Mouse (Mus musculus) frontal cortex, adult (tissue): ENCODE results near the gene Orai3.
"Not testable (repeated sequence)": the region's sequence is repeated elsewhere in the genome, so short reads cannot be mapped to it uniquely, and the experiment has no call there.

ENCODE experiments used
- ATAC-seq: cut with Nextera tagmentation; 2 replicates; pipeline ENCODE4 v1.9.2; 2017; ENCODE audit warnings: mild to moderate bottlenecking, moderate library complexity, mixed read lengths; ENCODE audit not compliant: low TSS enrichment

The Orai3 gene

DNA sequence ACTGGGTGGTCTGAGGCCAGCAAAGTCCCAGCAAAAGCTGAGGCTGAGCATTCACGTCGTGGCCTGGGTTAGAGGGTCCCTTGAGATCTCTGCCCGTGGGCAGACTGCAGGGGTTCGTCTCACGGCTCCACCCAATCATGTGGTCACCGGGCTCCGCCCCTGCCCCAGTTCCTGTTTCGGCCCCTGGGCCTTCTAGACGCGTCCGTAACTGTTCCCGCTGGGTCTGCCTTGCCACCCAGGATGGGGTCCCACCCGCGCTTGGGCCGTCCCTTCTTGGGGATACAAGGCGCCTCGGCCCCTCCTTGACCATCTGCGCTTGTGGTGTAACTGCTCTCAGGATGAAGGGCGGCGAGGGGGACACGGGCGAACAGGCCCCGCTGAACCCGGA, at the start of gene Orai3:
Gene Orai3, plus strand, starts transcription at position 165 of the 388 bp plus-strand sequence.
- peak; percentile 45 for ATAC-seq

DNA sequence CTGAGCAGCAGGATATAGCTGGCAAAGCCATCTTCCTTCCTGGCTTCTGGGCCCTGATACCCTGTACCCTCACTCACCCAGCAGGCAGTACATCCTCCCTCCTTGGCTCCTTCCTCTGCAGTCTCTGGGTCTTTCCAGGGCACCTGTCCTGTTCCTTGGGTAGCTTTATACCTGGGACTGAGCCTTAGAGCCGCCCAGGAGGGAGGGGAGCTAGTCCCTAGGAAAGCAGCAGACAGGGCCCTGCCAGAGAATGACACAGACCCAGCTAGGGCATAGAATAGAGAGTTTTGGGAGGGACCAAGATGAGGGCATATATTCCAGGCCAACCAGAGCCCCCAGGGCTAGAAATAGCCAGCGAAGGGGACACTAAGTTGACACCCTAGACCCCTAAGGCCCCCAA, 44.1 kb upstream of the Orai3 start:
- ATAC-seq = no peak

DNA sequence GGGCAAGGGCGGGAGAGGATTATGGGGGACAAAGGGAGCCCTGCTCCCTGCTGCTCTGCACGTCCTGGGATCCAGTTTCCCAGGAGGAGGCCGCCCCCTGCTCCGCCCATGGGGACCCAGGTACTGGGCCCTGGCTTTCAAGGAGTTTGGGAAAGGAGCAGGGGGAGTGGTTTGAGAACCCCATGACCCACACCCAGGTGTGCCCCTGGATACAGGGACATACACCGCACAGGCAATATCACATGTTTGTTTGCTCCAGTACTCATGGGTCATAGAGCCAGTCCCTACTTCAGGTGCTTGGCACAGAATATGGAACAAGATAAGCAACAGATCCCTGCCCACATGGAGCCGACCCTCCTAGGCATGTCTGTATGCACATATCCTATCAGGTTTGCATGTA, 43.7 kb upstream of the Orai3 start:
- ATAC-seq = no peak

DNA sequence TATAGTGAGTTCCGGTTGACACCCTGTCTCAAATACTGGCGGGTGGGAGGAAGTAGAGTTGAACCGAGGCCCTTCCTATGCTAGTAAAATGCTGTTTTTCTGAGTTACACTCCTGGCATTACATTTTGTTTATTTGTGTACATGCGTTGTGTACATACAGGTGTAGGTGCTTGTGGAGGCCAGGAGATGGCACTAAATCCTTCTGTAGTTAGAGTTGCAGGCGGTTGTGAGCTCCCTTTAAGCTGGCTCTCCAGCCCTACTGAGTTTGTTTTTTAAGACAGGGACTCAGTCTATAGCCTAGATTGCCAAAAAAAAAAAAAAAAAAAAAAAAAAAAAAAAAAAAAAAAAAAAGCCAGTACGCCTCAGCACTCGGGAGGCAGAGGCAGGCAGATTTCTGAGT, 41.7 kb upstream of the Orai3 start:
- ATAC-seq = no peak

DNA sequence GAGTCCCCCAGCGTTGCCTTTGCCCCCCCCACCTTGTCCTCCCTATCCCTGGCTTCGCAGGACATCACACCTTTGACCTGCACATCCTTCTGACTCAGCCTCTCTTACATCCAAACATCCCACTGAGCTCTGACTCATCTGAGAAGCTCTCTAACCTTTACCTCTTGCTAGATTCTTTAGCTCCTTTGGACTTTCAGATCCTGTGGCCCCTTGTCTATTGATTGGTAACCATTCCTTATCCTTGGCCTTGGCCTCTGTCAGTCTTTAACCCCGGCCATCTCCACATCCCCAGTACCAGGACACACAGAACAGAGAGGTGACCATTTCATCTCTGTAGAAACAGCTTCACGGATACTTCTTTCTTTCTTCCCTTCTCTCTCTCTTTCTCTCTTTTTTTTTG, 39.4 kb upstream of the Orai3 start:
- no peak for ATAC-seq

DNA sequence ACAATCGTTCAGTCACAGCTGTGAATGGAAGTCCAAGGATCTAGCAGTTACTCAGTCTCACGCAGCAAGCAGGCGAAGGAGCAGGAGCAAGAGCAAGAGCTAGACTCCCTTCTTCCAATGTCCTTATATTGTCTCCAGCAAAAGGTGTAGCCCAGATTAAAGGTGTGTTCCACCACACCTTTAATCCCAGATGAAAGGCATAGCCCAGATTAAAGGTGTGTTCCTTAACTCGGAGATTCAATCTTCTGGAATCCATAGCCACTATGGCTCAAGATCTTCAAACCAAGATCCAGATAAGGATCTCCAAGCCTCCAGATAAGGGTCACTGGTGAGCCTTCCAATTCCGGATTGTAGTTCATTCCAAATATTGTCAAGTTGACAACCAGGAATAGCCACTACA, 37.5 kb upstream of the Orai3 start, which contains the start of gene Ctf2:
Gene Ctf2, minus strand, starts transcription at position 101 of the 400 bp plus-strand sequence.
- not testable (repeated sequence) for ATAC-seq

DNA sequence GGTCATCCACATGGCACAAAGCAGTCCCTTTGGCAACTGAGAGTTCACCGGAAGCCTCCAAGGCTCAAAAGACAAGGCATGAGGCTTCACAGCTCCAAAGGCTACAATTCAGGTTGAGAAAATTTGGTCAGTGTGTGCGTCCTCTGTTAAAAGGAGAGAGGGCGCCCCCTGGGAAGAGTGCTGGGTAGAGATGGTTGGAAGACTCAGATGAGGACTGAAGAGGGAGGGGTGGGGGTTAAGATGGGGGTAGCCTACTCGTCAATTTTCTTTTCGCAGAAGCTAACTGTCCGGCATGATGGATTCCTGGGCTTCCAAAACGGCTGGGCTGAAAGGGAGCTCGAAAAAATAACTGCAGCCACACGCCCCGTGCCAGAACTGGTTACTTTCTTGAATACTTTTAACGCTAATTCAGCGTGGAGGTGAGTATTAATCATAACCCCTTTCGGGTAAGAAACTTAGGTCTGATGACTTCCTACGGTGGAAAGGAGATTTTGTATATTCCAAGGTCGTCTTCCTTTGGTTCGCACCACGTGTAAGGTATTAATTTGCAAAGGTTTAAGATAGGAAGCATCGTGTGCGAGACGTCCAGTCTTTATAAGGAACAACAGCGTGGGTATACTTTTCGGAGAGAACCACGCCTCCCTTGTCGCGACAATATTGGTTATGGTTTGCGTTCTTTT, 25.1 kb upstream of the Orai3 start, which contains the start of gene Fbxl19:
Gene Fbxl19, plus strand, starts transcription at position 178 of the 680 bp plus-strand sequence.
- no peak for ATAC-seq

DNA sequence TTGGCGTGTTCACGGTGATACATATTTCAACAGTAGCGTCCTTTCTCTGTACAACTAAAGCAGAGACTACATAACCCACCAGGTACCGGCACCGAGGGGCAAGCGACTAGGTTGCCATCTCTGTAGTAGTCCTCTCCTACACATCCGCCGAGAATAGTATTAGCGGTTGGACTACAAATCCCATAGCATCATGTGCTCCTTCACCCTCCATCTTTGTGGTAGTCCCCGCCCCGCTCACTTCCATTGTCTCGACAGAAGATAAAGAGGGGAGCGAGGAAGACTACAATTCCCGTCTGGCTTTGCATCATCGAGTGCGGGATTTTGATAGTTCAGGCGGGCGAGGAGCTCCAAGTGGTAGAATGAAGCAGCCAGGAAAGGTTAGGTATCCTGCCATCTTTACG, 24.4 kb upstream of the Orai3 start:
- peak; percentile 78 for ATAC-seq

DNA sequence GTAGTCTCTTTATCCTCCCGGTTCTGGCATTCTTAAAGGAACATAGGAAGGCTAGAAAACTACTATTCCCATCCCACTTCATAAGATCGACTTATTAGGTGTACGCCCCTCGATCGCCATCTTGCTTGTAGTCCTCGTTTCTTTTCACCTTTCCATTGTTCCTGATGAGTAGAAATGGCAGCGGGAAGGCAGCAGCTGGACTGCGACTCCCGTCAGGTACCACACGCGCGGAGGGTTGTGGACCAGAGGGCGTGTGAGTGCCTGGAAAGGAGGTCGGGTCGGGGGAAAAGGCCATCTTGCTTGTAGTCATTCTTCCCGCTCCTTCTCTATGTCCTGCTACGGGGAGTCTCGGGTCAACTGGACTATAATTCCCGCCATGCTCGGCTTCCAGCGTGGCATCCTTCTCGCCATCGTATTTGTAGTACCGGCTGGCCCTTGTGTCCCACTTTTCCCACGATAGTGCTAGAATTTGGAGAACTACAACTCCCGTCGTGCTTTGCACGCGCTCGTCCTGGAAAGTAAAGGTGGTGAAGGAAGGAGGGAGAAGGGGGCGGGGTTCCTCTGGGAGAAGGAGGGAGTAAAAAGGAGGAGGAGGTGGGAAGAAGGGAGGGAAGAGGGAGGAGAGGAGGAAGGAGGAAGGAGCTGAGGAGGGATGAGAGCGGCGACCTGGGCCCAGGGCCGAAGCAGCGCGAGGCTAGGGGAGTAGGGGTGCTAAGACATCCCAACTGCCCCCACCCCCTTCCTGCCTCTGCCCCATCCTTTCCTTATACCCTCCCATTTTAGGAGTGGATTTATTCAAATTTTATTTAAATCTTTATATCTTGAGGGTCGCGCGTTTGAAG, 23.7 kb upstream of the Orai3 start:
- ATAC-seq = peak; percentile 62

DNA sequence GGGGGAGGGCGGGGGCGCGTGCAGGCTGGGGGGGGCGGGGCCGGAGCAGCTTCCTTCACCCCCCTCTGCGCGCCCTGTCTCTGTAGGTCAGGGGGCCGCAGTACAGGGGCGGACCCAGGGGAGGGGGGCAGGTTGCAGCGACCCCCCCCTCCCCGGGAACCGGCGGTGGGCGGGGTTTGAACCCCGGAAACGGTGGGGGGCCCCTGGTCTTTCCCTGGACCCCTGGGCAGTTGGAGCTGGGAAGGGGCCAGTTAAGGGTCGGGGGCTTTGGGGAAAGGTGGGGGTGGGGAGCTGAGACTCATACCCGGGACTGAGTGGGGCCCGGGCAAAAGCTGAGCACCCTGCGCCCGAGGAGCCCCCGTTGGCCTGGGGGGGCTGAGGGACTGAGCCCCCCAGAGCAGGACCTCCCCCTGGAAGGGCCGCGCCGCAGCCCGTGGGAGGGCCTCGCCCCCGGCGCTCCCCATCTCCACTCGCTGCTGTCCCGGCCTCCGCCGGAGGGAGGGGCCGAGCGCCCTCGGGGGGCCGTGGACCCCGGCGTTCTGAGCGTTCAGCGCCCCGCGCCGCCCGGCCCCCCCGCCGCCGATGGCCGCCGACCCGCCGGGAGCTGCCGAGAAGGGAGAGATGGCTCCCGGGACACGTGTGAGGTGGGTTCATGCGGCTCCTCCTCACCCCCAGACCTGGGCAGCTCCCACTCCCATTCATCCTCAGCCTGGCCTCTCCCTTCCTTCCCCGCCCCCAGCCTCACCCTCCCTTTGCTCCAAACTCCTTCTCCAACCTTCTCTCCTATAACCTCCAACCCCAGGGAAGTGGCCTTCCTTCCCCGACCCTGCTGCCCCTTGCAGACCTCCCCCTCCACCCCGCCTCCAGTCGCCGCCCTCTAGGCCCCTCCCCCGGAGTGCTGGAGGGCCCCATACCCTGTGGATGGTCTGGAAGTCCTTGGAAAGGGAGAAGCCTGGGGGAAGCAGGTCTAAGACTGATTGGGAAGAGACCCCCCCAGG, 22.8 kb upstream of the Orai3 start:
- no peak for ATAC-seq

DNA sequence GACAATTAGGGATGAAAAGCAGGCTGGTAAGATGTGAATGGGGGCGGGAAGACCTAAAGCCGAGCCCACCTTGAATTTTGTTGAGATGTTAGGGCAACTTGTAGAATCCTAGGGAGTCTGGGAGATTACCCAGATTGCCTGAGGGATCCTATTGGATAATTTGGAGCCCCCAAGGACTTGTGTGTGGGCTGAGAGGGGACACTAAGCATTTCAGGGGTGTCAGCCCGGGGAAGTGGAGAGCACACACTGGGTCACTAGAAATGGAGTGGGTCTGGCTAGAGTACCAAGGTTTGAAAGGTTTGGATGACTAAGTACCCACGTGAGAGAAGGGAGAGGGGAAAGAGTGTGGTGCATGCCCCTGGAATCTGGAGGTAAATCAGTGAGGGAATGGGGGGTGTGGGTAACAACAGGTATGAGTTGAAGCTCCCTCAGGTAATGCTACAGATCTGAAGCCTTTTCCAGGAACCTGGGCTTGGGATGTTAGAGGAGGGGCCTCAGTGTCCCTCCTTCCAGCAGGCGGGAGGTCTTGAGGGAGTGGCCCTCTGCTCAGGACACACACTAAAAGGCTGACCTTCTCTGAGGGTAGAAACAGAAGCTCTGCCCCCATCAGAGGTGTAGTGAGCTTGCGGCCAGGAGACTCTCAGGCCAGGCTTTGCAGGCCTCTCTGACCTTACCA, 21.9 kb upstream of the Orai3 start:
- no peak for ATAC-seq

DNA sequence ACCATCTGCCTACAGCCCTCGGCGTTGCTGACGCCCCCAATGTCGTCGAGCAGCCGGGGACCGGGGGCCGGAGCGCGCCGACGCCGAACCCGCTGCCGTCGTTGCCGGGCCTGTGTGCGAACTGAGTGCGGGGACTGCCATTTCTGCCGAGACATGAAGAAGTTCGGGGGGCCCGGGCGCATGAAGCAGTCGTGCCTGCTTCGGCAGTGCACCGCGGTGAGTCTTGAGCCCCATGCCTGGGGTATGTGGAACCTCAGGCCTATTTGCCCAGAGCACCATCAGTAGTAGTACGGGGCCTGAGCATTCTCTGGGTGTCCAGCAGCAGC, 21.4 kb upstream of the Orai3 start:
- no peak for ATAC-seq

DNA sequence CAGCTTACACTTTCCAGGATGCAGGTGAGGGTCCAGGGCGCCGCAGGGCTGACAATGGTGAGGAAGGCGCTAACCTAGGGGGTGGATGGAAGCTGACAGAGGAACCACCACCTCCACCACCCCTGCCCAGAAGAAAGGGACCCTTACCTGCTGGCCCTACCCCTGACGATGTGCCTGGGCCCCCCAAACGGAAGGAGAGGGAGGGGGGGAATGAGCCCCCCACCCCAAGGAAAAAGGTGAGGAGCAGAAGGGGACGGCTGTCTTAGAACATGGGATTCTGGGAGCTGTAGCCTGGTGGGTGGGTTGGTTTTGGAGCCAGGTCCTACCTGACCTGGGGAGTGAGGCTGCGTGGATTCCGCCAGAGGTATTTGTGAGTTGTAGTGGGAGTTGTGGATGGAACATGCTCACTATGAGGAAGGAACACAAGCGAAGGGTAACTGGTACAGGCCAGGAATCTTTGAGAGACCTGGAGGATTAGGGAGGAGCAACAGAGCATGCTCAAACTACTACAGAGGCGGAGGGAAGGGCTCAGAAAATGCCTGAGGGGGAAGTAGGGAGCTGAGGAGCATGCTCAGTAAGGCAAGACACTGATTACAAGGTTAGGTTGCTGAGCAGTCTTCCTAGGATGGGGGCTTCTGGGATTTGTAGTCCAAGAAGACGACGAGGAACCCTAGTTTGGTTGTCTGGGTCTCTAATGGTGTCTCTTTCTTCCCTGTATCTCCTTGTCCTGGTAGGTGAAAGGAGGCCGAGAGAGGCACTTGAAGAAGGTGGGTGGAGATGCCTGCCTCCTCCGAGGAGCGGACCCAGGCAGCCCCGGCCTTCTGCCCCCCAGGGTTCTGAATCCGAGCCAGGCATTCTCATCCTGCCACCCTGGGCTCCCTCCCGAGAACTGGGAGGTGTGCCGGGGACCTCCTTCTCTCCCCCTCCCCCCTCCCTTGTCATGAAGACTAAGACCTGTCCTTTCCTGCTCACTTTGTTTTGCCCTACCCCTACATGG, 19.2 kb upstream of the Orai3 start:
- ATAC-seq = peak; percentile 76

DNA sequence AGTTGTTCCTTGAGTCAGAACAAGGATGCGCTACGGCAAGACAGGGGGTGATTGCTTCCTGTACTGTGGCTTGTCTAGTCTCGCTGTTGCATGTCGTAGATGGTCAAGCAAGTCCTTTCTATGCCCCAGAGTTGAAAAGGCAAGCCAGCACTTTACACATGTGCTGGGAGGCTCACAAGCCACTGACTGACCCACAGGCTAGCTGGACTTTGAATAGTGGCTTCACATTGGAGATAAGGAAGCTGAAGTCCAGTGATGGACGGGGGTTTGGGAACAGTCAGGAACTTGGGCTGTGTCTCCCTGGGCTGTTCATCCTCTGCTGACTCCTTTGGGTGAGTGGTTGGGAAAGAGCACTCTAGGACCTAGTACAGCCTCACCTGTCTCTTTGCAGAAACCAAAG, 18.0 kb upstream of the Orai3 start:
- no peak for ATAC-seq

DNA sequence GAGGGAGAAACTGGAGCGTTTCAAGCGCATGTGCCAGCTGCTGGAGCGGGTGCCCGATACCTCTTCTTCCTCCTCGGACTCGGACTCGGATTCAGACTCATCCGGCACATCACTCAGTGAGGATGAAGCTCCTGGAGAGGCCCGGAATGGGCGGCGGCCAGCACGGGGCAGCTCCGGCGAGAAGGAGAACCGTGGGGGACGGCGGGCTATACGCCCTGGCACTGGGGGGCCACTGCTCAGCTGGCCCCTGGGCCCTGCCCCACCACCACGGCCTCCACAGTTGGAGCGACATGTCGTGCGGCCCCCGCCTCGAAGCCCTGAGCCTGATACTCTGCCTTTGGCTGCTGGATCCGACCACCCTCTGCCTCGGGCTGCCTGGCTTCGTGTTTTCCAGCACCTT, 17.5 kb upstream of the Orai3 start:
- ATAC-seq = no peak

DNA sequence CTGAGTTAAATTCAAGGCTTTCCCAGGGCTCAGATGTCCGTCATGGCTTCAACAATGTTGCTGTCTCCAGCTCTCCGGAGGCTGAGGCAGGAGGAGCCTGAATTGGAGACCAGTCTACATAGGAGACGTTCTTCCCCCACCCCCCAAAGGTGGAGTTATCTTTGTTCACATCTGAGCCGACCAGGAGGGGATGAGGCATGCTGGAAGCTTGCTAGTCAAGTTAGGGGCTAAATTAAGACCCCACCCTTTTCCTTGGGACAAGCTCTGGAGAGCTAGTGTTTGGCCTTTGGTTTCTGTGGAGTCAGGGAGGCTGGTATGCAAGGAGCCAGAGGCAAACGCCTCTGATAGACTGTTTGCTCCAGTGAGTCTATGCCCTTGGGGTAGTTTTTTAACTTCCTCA, 16.5 kb upstream of the Orai3 start:
- no peak for ATAC-seq

DNA sequence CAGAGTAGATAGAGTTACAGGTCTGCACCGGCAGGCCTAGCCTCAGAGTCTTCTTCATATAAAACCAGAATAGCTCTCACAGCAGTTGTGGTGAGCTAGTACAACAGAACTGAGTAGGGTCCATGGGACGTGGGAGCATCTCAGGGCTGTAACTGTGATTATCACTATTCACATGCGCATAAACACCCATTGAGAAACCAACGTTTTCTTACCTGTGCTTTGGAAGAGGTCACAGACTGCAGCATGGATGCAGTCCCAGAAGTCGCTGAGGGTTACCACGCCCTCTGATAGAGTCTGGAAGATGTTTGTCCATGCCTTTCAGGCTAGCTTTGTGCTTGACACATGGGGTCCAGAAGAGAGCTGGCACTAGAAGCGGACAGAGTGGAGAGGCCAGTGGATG, 15.9 kb upstream of the Orai3 start:
- ATAC-seq = no peak

DNA sequence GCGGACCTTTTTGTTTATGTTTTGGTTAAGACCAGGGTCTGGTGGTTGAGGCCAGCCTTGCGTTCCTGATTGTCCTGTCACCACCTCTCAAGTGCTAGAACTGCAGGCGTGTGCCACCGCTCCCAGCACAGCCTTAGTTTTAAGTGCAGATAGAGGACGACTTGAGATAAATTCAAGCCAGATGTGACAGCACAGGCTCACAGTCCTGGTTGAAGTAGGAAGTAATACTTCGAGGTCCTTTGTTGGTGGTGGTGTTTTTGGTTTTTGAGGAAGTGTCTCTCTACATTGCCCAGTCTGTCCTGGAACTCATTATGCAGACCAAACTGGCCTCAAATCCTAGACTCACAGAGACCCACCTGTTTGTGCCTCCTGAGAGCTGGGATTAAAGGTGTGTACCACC, 9.9 kb upstream of the Orai3 start:
- ATAC-seq = no peak

DNA sequence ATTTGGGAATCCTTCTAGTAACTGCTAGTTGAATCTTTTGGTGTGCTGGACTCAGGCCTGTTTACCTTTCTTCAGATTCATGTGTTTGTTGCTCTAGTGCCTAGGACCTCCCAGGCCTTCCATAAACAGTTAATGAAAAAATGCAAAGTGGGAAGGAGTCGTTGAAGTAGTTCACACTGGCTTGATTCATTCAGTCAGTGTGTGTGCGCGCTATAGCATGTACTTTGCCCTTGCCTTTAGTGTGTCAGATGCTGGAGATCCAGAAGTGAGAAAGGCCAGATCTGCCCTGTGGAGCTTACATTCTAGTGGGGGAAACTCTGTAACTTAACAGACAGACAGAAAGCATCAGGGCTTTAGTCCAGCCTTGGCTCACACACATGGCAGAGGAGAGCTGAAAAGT, 9.1 kb upstream of the Orai3 start:
- ATAC-seq = no peak

DNA sequence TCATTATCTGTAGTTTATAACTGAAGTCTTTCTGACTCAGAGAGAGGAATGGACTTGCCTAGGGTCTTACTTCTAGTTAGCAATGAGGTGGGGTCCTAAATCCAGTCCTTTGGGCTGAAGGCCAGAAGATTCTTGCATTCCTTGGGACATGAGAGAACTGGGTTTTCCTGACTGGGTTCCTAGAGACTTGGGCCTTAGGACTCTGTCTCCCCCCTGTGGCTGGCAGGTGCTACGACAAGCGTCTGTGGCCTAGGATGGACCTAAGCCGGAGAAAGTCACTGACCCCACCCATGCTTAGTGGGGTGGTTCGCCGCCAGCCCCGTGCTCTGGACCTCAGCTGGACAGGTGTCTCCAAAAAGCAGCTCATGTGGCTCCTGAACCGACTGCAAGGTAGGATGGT, 8.6 kb upstream of the Orai3 start:
- peak; percentile 62; the same call in 1 of the 2 replicates for ATAC-seq
